Mouse (Mus musculus): ENCODE data around the gene Nkd1.

GRCm38 (mm10) chr8:88524851-88525250 lies 3.7 kb downstream of the Nkd1 start:
- TF ChIP-seq POLR2A (IDR thresholded peaks at IDR 0.05; ENCODE audit: borderline replicate concordance, extremely low read depth, insufficient read depth, insufficient read length, poor library complexity, severe bottlenecking) = no peak
- TF ChIP-seq CTCF (IDR thresholded peaks at IDR 0.05; ENCODE audit: borderline replicate concordance, extremely low read depth, insufficient read depth, insufficient read length) = no peak

Data from brain, embryonic 14.5 days (tissue).